Mouse (Mus musculus) ovary, adult 2 months (tissue): ENCODE data around the gene Txnl4b. TPM values are rescaled to one million over a fixed set of nuclear protein-coding genes. Genes with fewer than 3 reads are reported as not detected.

Experiments
- polyA plus RNA-seq: library from polyadenylated mRNA; depleted of rRNA; stranded (reverse); fragments of >200 nt; gene quantifications from 2 replicates; pipeline ENCODE4 v1.2.3, GENCODE M21; 2012; rRNA removed

Gene Txnl4b
- 3.8 and 5.0 TPM in 2 replicates for polyA plus RNA-seq

GRCm38 (mm10) chr8:109565498-109566333 lies at the start of gene Txnl4b, which contains the start of gene Dhx38:
TSS of gene Txnl4b (plus strand) at chr8:109565892.
TSS of gene Dhx38 (minus strand) at chr8:109565861.

DNA sequence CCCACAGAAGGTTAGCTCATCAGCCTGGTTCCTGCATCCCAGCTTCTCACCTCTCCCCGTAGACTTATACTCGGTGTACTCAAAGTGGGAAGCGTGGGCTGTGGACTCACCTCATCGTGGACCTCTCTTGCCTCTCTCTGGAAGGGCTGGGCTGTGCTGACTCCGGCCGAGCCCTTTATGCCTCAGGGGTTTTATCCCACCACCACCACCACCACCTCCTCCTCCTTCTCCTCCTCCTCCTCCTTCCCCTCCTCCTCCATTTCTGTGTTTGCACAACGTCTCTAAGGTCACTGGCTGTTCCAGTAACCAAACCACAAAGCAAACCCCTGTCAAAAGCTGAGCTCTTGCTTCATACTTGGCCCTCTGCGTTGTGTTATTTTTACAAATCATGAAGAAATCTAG lies 13.2 kb downstream of the Txnl4b start, which contains the start of gene Hp:
TSS of gene Hp (minus strand) at position 273 of the 402 bp plus-strand sequence.

GRCm38 (mm10) chr8:109608271-109609152 lies 42.8 kb downstream of the Txnl4b start, which contains the start of gene Dhodh:
TSS of gene Dhodh (minus strand) at chr8:109608673.

GRCm38 (mm10) chr8:109614243-109615210 lies 48.8 kb downstream of the Txnl4b start, which contains the start of gene Pkd1l3:
TSS of gene Pkd1l3 (plus strand) at chr8:109614517.

Other genes with a start within 250 kb of the Txnl4b start
- 0.03 TPM in 1 of 2 replicates, not detected in the other for gene Pmfbp1, start 71.9 kb upstream of the Txnl4b start, polyA plus RNA-seq
- 22.5 and 22.6 TPM in 2 replicates for gene Dhx38, start within 50 bp of the Txnl4b start, polyA plus RNA-seq
- 153 and 154 TPM in 2 replicates for gene Hp, start 13.3 kb downstream of the Txnl4b start, polyA plus RNA-seq
- 34.4 and 39.5 TPM in 2 replicates for gene Dhodh, start 42.8 kb downstream of the Txnl4b start, polyA plus RNA-seq
- 0.07 and 0.18 TPM in 2 replicates for gene Pkd1l3, start 48.6 kb downstream of the Txnl4b start, polyA plus RNA-seq
- gene Ist1, start 127.4 kb downstream of the Txnl4b start, polyA plus RNA-seq: 30.8 and 35.9 TPM in 2 replicates
- gene Zfp821, start 139.7 kb downstream of the Txnl4b start, polyA plus RNA-seq: 13.0 and 13.5 TPM in 2 replicates
- 26.1 and 30.1 TPM in 2 replicates for gene Atxn1l, start 171.8 kb downstream of the Txnl4b start, polyA plus RNA-seq
- 23.4 and 34.1 TPM in 2 replicates for gene Ap1g1, start 212.7 kb downstream of the Txnl4b start, polyA plus RNA-seq